Mouse (Mus musculus): Measurements from ENCODE around the gene Cdkal1. TPM values are rescaled to one million over a fixed set of nuclear protein-coding genes. Genes with fewer than 3 reads are reported as not detected.
A peak's percentile ranks its signal among the peaks of the same experiment; 100 is the strongest.

Cdkal1 gene
- polyA plus RNA-seq, 1 experiment = 0.50 TPM

- TF ChIP-seq FLI1 (IDR thresholded peaks at IDR 0.05; ENCODE audit: low read length) (no peak), GATA1 (IDR thresholded peaks at IDR 0.05; ENCODE audit: borderline replicate concordance, low read length) (no peak)
- H3K4me3 ChIP-seq (replicated peaks) = no peak overlapping the region
Observed at GRCm38 (mm10) chr13:29775603-29776230, 79.8 kb downstream of the Cdkal1 start.

GRCm38 (mm10) chr13:29773563-29773962, 81.9 kb downstream of the Cdkal1 start:
- no peak for TF ChIP-seq GATA1 (IDR thresholded peaks at IDR 0.05; ENCODE audit: borderline replicate concordance, low read length)
- no peak for TF ChIP-seq FLI1 (IDR thresholded peaks at IDR 0.05; ENCODE audit: low read length)
- Histone ChIP-seq H3K4me1 (peaks cover 30% of the 10 kb centered on the region), H3K36me3 (replicated peaks; ENCODE audit: low read length) (peaks cover 10% of the 10 kb centered on the region), H3K9me3 (no peaks in the 10 kb centered on the region), H3K4me3 (replicated peaks) (no peak overlapping the region), H3K27me3 (replicated peaks) (no peaks in the 10 kb centered on the region)

More at GRCm38 (mm10) chr13:29775603-29776230, 79.8 kb downstream of the Cdkal1 start:
- peaks cover 10% of the 10 kb centered on the region for H3K36me3 ChIP-seq (replicated peaks; ENCODE audit: low read length)
- H3K4me1 ChIP-seq = peaks cover 15% of the 10 kb centered on the region
- H3K27me3 ChIP-seq (replicated peaks) = no peaks in the 10 kb centered on the region
- no peaks in the 10 kb centered on the region for H3K9me3 ChIP-seq

DNA sequence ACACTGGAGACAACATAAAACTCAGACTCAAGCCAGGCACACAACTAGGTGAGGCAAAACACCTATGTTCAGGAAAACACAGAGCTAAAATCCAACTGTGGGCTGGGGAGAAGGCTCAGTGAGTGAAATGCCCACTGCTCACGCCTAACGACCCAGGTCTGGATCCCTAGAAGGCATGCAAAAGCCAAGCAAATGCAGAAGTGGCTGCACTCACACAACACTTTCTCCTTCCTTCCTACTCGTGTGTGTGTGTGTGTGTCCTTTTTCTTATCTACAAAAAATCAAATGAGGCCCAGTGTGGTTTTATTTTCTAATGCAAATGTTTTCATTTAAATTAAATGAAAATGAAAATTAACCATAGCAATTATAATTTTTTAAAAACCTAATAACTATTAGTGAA, 82.5 kb downstream of the Cdkal1 start:
- Histone ChIP-seq H3K36me3 (replicated peaks; ENCODE audit: low read length) (peaks cover 10% of the 10 kb centered on the region), H3K27me3 (replicated peaks) (no peaks in the 10 kb centered on the region), H3K9me3 (no peaks in the 10 kb centered on the region), H3K4me3 (replicated peaks) (no peak overlapping the region), H3K4me1 (peaks cover 36% of the 10 kb centered on the region)
- TF ChIP-seq GATA1 (IDR thresholded peaks at IDR 0.05; ENCODE audit: borderline replicate concordance, low read length) = no peak
- TF ChIP-seq FLI1 (IDR thresholded peaks at IDR 0.05; ENCODE audit: low read length) = no peak

GRCm38 (mm10) chr13:29769647-29770436, 85.6 kb downstream of the Cdkal1 start:
- no peak for TF ChIP-seq FLI1 (IDR thresholded peaks at IDR 0.05; ENCODE audit: low read length)
- no peak for TF ChIP-seq GATA1 (IDR thresholded peaks at IDR 0.05; ENCODE audit: borderline replicate concordance, low read length)
- Histone ChIP-seq H3K4me1 (peaks cover 47% of the 10 kb centered on the region), H3K36me3 (replicated peaks; ENCODE audit: low read length) (peaks cover 5% of the 10 kb centered on the region), H3K4me3 (replicated peaks) (peak overlapping the region; percentile 53), H3K9me3 (no peaks in the 10 kb centered on the region), H3K27me3 (replicated peaks) (no peaks in the 10 kb centered on the region)

DNA sequence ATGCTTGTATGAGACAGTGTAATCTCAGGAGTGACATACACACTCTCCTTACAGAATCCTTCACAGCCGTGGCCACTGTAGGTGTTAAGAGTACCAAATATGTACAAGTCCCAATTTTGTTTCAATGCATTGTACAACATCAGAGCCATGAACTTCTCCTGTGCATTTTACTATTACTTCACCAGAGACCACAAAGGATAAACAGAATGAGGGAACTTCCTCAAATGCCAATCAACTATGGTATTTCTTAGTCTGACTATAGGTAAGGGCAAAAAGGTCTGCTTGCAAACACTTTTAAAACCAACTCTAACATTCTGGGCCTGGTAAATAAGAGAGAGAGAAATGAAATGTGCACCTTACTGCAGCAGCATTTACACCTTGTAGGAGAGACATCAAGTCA, 87.4 kb downstream of the Cdkal1 start:
- no peak for TF ChIP-seq GATA1 (IDR thresholded peaks at IDR 0.05; ENCODE audit: borderline replicate concordance, low read length)

DNA sequence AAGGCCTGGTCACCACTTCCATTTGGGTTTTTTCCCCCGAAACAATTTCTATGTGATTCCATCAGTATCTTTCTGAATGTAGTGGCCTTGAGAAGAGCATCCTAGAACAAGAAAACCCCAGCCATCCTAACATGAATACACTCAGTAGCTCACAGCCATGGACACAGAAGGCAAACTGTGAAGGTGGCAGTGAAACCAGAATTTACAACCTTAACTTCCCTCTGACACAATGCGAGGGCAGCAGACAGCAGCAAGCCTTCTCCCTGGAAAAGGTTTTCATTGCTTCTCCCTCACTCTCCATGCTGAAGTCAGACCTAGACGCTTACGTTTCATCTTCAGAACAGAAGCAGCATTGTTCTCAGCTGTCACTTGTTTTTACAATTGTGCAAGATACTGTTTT, 87.9 kb downstream of the Cdkal1 start:
- Histone ChIP-seq H3K4me1 (peaks cover 35% of the 10 kb centered on the region), H3K36me3 (replicated peaks; ENCODE audit: low read length) (peaks cover 2% of the 10 kb centered on the region)
- TF ChIP-seq GATA1 (IDR thresholded peaks at IDR 0.05; ENCODE audit: borderline replicate concordance, low read length) = no peak
- no peak for TF ChIP-seq FLI1 (IDR thresholded peaks at IDR 0.05; ENCODE audit: low read length)

More for the DNA sequence above, 87.4 kb downstream of the Cdkal1 start:
- Histone ChIP-seq H3K4me3 (replicated peaks) (no peak overlapping the region), H3K4me1 (peaks cover 40% of the 10 kb centered on the region), H3K9me3 (no peaks in the 10 kb centered on the region), H3K36me3 (replicated peaks; ENCODE audit: low read length) (peaks cover 2% of the 10 kb centered on the region), H3K27me3 (replicated peaks) (no peaks in the 10 kb centered on the region)

GRCm38 (mm10) chr13:29766377-29766776, 89.1 kb downstream of the Cdkal1 start:
- TF ChIP-seq GATA1 (IDR thresholded peaks at IDR 0.05; ENCODE audit: borderline replicate concordance, low read length) (no peak), FLI1 (IDR thresholded peaks at IDR 0.05; ENCODE audit: low read length) (no peak)
- Histone ChIP-seq H3K36me3 (replicated peaks; ENCODE audit: low read length) (peaks cover 2% of the 10 kb centered on the region), H3K27me3 (replicated peaks) (no peaks in the 10 kb centered on the region), H3K4me1 (peaks cover 34% of the 10 kb centered on the region), H3K4me3 (replicated peaks) (no peak overlapping the region), H3K9me3 (no peaks in the 10 kb centered on the region)

More for the DNA sequence above, 87.9 kb downstream of the Cdkal1 start:
- no peak overlapping the region for H3K4me3 ChIP-seq (replicated peaks)
- no peaks in the 10 kb centered on the region for H3K27me3 ChIP-seq (replicated peaks)
- no peaks in the 10 kb centered on the region for H3K9me3 ChIP-seq

- H3K4me1 ChIP-seq = peaks cover 29% of the 10 kb centered on the region
- TF ChIP-seq FLI1 (IDR thresholded peaks at IDR 0.05; ENCODE audit: low read length) = no peak
- no peak overlapping the region for H3K4me3 ChIP-seq (replicated peaks)
- no peaks in the 10 kb centered on the region for H3K27me3 ChIP-seq (replicated peaks)
- H3K9me3 ChIP-seq = no peaks in the 10 kb centered on the region
- peaks cover 2% of the 10 kb centered on the region for H3K36me3 ChIP-seq (replicated peaks; ENCODE audit: low read length)
Observed at GRCm38 (mm10) chr13:29765296-29765695, 90.2 kb downstream of the Cdkal1 start.

GRCm38 (mm10) chr13:29759691-29760467, 95.6 kb downstream of the Cdkal1 start:
- Histone ChIP-seq H3K4me1 (peaks cover 41% of the 10 kb centered on the region), H3K36me3 (replicated peaks; ENCODE audit: low read length) (no peaks in the 10 kb centered on the region), H3K9me3 (no peaks in the 10 kb centered on the region), H3K4me3 (replicated peaks) (no peak overlapping the region), H3K27me3 (replicated peaks) (no peaks in the 10 kb centered on the region)
- TF ChIP-seq FLI1 (IDR thresholded peaks at IDR 0.05; ENCODE audit: low read length) (no peak), GATA1 (IDR thresholded peaks at IDR 0.05; ENCODE audit: borderline replicate concordance, low read length) (no peak)

Measured in megakaryocyte, embryonic 14.5 days (primary cell).